Mouse (Mus musculus): ENCODE measurements around the gene Il5. TPM values are rescaled to one million over a fixed set of nuclear protein-coding genes. Genes with fewer than 3 reads are reported as not detected.
"Not testable (repeated sequence)": the region's sequence is repeated elsewhere in the genome, so short reads cannot be mapped to it uniquely, and the experiment has no call there.

Il5 gene
- polyA plus RNA-seq, 1 experiment from 2014 or later = not detected

DNA sequence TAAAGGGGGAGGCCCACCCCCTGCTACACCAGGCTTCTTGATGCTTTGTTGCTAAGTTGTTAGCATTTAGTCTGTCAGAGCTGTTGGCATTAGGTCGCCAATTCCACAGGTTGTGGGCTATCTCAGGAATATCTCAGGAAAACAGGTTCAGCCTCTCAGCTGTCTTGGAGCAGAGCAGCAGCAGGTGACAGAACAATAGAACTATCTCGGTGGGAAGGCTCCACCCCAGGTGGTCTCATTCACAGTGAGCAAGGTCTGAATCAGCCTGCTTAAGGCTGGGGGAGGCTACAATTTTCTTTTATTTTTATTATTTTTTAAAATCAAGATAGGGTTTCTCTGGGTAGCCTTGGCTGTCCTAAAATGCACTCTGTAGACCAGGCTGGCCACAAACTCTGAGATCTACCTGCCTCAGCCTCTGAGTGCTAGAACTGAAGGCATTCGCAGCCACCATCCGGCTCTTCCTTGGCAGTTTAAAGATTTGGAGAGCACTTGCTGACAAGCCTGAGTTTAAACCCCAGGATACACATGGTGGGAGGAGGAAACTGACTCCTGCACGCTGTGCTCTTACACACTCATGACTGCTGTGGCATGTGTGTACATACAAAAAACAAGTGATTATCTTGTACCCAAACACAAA, 29.2 kb downstream of the Il5 start:
- peaks cover under 1% of the 10 kb centered on the region; the same call in 1 of the 2 replicates for H3K4me1 ChIP-seq
- WGBS = 54% methylated on average over 5 of the region's 5 CpGs
- no peak for DNase-seq (ENCODE audit: low spot score)
- no peak overlapping the region for H3K27ac ChIP-seq (replicated peaks)
- H3K36me3 ChIP-seq = no peaks in the 10 kb centered on the region
- H3K27me3 ChIP-seq (ENCODE audit: low read depth, poor library complexity, severe bottlenecking) = no peaks in the 10 kb centered on the region
- no peak overlapping the region for H3K4me3 ChIP-seq
- no peaks in the 10 kb centered on the region for H3K9me3 ChIP-seq (replicated peaks)

DNA sequence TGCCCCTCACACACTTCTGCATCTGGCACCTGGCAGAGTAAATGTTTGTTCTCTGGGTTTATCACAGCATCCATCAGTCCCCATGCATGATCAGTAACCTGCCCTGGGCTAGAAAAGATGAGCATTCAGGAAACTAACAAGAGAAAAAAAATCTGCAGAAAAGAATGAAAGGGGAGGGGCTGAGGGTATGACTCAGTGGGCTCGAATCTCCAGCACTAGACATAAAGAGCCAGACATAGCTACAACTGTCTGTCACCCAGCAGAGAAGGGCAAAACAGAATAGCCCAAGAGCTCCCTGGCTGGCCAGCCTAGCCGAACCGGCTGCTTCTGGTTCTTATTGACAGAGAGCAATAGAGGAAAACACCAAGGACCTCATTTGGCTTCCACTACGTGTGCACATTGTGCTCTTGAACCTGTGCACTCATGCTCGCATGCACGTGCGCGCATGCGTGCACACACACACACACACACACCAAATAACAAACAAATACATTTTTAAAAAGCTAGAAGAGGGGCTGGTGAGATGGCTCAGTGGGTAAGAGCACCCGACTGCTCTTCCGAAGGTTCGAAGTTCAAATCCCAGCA, 34.5 kb downstream of the Il5 start:
- Histone ChIP-seq H3K27ac (replicated peaks) (no peak overlapping the region), H3K4me1 (peaks cover 14% of the 10 kb centered on the region), H3K27me3 (ENCODE audit: low read depth, poor library complexity, severe bottlenecking) (peaks cover 20% of the 10 kb centered on the region), H3K4me3 (no peak overlapping the region), H3K36me3 (no peaks in the 10 kb centered on the region), H3K9me3 (replicated peaks) (no peaks in the 10 kb centered on the region)
- no peak for DNase-seq (ENCODE audit: low spot score)
- WGBS = 80% methylated on average over 12 of the region's 12 CpGs

DNA sequence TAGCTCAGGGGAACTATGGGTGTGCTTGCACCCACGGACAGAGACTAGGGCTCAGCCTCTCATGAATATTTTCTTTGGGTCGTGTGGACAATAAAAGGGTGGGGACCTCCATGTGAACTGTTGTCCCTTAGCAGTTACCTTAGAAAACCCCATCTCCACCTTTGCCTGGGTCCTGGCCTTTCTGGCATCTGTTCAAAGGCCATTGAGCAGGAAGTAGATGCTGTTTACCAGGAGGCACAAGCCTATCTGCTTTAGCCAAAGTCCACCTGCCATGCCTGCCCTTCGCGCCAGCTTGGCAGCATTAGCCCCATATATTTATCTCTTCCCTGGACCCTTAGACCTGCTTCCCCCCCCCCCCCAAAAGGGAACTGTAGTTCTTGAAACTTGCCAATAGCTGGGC, 37.0 kb downstream of the Il5 start:
- DNase-seq (ENCODE audit: low spot score) = no peak
- Histone ChIP-seq H3K36me3 (no peaks in the 10 kb centered on the region), H3K27me3 (ENCODE audit: low read depth, poor library complexity, severe bottlenecking) (peaks cover 45% of the 10 kb centered on the region), H3K27ac (replicated peaks) (no peak overlapping the region), H3K4me1 (peaks cover 23% of the 10 kb centered on the region), H3K4me3 (no peak overlapping the region), H3K9me3 (replicated peaks) (no peaks in the 10 kb centered on the region)
- 92% methylated on average over 4 of the region's 4 CpGs for WGBS

DNA sequence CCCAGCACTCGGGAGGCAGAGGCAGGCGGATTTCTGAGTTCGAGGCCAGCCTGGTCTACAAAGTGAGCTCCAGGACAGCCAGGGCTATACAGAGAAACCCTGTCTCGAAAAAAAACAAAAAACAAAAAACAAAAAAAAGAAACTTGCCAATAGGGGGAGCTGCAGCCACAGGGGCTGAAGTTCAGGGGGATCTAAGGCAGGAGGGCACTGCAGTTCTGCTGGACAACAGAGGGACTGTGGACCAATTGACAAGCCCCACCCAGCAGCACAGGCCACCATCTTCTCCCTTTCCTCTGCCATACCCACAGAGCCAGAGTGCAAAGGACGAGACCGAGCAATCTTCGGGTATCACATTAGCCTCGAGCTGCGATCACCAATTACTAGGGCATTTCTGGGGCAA, 37.4 kb downstream of the Il5 start:
- peaks cover 27% of the 10 kb centered on the region for H3K4me1 ChIP-seq
- H3K9me3 ChIP-seq (replicated peaks); H3K36me3 ChIP-seq; DNase-seq (ENCODE audit: low spot score); H3K27ac ChIP-seq (replicated peaks); H3K4me3 ChIP-seq: not testable (repeated sequence)
- H3K27me3 ChIP-seq (ENCODE audit: low read depth, poor library complexity, severe bottlenecking) = peaks cover 49% of the 10 kb centered on the region
- 81% methylated on average over 9 of the region's 9 CpGs for WGBS

DNA sequence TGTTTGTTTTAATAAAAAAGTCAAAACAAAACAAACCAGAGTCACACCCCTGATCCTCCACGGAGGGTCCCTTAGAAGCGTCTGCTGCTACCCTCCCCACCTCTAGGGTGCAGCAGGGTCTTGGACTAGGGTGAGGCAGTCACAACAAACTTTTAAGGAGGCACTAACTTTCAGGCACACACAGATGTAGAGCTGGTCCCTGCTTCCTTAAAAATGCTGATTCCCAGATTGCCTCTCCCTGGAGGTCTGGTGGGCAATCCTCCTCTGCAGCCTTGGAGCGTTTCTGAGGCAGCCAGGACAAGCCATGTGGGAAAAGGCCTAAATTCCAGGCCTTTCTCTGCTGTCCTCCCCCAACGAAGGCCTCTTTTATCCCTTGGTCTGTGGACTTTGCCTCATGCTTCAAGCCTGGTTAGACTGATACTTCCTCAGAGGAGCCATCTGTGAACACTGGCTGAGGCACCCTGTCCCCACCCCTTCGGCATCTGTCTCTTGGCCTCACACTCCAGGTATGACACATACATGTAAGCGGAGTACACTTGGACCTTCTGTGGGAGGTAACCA, 38.3 kb downstream of the Il5 start:
- no peaks in the 10 kb centered on the region for H3K9me3 ChIP-seq (replicated peaks)
- H3K27me3 ChIP-seq (ENCODE audit: low read depth, poor library complexity, severe bottlenecking) = peaks cover 58% of the 10 kb centered on the region
- 39% methylated on average over 6 of the region's 6 CpGs for WGBS
- no peak overlapping the region for H3K4me3 ChIP-seq
- DNase-seq (ENCODE audit: low spot score) = no peak
- H3K4me1 ChIP-seq = peaks cover 35% of the 10 kb centered on the region
- no peaks in the 10 kb centered on the region for H3K36me3 ChIP-seq
- 0 out of 2 replicates have a peak overlapping the region, but pooled peaks have one; percentile 33 for H3K27ac ChIP-seq (replicated peaks)

DNA sequence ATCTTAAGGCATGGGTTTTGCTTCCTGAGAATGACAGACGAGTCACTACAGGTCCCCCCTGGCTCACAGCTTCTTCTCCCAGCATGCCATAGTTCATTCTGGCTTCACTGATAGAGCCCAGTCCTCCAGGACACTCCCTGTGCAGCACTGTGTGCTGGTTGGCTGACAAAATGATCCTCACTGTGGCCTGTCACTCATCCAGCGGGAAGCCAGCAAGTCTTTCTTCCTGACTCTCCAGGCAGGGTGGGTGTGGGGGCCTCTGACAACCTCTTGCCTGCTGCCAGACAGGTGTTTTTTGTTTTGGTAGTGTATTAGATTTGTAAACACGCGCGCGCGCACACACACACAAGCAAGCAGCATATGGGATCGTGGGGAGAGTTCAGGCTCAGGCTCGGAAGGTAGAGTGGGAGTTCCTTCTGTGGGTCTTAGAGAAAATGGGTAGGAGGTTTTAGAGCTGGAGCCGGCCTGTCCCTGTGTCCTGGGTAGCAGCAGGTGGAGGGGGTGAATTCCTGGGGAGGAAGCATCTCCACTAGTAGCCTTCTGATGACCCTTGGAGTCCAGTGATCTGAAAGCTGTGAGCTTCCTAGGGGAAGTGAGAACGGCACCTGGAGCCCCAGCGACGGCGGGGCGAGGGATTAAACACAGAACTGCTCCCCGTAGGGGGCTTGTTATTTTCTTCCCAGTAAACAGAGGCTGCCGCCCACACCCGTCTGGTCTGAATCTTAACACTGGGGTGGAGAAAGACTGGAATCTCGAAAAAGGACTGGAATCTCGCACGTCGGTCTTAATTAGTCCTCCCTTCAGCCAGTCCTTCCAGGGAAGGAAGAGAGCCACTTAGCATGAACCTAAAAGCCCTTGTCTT, 39.2 kb downstream of the Il5 start:
- Histone ChIP-seq H3K4me3 (peak overlapping the region; percentile 24; the same call in 1 of the 2 replicates), H3K27me3 (ENCODE audit: low read depth, poor library complexity, severe bottlenecking) (peaks cover 67% of the 10 kb centered on the region), H3K4me1 (peaks cover 39% of the 10 kb centered on the region), H3K27ac (replicated peaks) (no peak overlapping the region), H3K9me3 (replicated peaks) (no peaks in the 10 kb centered on the region), H3K36me3 (no peaks in the 10 kb centered on the region)
- 4% methylated on average over 22 of the region's 22 CpGs for WGBS
- DNase-seq (ENCODE audit: low spot score) = no peak

DNA sequence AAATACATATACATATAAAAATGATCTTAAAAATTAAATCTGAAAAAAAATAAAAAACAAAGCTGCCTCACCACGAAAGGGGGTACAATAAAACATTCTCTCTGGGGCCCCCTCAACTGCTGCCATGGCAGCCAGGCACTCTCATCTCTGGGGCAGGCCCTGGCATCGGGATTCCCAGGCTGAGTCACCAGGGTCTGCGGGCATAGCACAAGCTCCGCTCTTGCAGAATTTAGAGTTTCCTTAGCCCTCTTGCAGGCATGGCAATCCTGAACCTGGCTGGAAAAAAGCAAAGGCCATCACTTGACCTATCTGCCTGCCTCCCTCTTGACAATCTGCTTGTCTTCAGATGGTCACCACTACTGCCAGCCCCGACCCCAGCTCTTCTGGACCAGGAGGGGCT, 40.7 kb downstream of the Il5 start:
- H3K4me3 ChIP-seq = no peak overlapping the region
- DNase-seq (ENCODE audit: low spot score) = no peak
- no peaks in the 10 kb centered on the region for H3K9me3 ChIP-seq (replicated peaks)
- H3K36me3 ChIP-seq = no peaks in the 10 kb centered on the region
- peaks cover 81% of the 10 kb centered on the region for H3K27me3 ChIP-seq (ENCODE audit: low read depth, poor library complexity, severe bottlenecking)
- H3K4me1 ChIP-seq = peaks cover 39% of the 10 kb centered on the region
- WGBS = 84% methylated on average over 5 of the region's 5 CpGs
- no peak overlapping the region for H3K27ac ChIP-seq (replicated peaks)

DNA sequence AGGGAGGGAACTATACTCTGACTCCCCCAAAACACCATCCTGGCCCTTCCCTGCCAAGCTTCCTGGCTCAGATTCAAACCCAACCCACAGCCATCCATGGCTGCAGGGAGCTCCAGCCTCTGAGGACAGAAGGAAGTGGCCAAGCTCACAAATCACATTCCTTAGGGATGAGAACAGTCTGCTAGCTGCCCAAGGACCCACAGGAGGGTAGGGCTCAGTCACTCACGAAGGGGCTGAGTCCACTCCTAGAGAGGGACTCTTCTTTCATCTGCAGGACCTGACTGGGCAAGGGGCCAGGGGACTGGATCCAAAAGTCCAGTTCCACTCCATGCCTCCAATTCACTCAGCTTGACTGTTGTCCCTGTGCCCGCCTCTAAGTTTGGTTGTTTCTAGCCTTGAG, 41.2 kb downstream of the Il5 start:
- Histone ChIP-seq H3K36me3 (no peaks in the 10 kb centered on the region), H3K27me3 (ENCODE audit: low read depth, poor library complexity, severe bottlenecking) (peaks cover 86% of the 10 kb centered on the region), H3K27ac (replicated peaks) (no peak overlapping the region), H3K9me3 (replicated peaks) (no peaks in the 10 kb centered on the region), H3K4me1 (peaks cover 39% of the 10 kb centered on the region), H3K4me3 (no peak overlapping the region)
- WGBS = 70% methylated on average over 2 of the region's 2 CpGs
- no peak for DNase-seq (ENCODE audit: low spot score)

DNA sequence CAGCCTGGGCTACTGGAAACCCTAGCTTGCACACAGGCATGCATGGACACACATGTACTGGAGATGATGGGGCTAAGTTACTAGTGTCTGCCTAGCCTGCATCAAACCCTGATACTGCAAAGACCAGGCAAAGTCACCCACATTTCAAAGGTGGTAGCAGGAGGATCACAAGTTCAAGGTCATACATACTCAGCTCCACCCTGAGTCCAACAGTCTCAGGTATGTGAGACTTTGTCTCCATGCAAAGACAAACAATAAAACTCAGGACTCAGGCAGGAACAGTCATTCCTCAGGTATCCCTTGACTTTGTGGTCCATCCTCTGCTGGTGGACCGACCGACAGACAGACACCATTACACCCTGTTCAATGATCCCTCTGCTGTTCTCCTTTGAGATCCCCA, 41.8 kb downstream of the Il5 start:
- H3K4me3 ChIP-seq = peak overlapping the region; percentile 42
- no peaks in the 10 kb centered on the region for H3K9me3 ChIP-seq (replicated peaks)
- no peak for DNase-seq (ENCODE audit: low spot score)
- no peaks in the 10 kb centered on the region for H3K36me3 ChIP-seq
- H3K4me1 ChIP-seq = peaks cover 39% of the 10 kb centered on the region
- H3K27ac ChIP-seq (replicated peaks) = no peak overlapping the region
- WGBS = 70% methylated on average over 2 of the region's 2 CpGs
- H3K27me3 ChIP-seq (ENCODE audit: low read depth, poor library complexity, severe bottlenecking) = peaks cover 92% of the 10 kb centered on the region

DNA sequence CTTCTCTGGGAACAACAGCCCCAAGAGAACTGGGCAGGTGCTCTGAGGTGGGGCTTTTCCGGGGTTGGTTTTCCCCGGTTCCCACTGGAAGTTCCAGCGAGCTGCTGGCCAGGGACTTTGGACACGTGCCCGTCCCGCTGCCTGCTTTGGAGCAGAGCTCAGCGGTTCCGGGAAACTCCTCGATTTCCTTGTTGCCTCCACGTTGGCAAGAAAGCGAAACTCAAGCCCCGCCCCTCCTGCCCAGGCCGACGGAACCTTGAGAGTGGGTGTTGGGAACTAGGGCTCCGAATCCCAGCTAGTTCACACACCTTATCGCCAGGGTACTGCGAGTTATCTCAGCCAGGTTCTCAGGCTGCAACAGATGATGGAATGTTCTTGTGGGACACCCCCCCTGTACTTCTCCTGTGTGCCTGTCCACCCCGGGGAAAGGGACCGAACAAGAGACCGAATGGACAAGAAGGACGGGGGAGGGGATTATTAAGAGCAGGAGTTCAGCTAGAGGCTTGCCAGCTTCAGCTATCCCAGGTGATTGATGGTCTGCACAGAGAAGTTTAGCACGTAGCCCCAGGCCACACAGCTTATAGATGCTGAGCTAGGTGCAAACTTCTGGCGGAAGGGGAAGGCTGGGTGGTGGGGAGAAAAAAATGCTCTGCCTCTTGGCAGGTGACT, 42.4 kb downstream of the Il5 start:
- Histone ChIP-seq H3K4me3 (peak overlapping the region; percentile 42), H3K27ac (replicated peaks) (peak overlapping the region; percentile 55), H3K36me3 (no peaks in the 10 kb centered on the region), H3K27me3 (ENCODE audit: low read depth, poor library complexity, severe bottlenecking) (peaks cover 96% of the 10 kb centered on the region), H3K9me3 (replicated peaks) (no peaks in the 10 kb centered on the region), H3K4me1 (peaks cover 39% of the 10 kb centered on the region)
- WGBS = 8% methylated on average over 23 of the region's 23 CpGs
- peak; percentile 32 for DNase-seq (ENCODE audit: low spot score)

DNA sequence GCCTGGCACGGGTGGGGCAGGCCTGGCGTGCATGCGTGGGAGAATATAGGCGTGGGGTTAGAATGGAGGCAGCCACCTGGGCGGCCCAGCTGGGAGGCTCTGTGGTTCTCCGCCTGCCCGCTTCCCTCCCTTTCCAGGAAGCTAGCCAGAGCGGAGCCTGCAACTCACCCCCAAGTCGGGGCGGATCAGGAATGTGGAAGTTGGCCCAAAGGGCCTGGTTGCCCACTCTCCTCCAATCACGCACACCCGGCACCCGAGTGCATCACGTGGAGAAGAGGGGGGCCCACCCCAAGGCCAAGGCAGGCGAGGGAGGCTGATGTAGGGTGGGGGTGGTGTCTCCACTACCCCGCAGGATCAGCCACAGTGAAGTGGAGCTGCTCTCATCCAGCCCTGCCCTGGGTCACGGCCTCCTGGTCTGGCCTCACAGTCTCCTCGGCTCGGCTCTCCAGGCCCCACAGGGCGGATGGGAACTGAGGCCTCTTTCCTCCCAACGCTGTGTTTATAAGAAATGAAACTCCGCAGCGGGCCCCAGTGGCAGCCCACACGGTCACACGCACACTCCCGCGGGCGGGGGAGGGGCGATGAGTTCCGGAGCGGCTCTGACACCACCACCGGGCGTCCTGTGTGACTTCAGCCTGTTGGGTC, 43.0 kb downstream of the Il5 start:
- 5% methylated on average over 33 of the region's 33 CpGs for WGBS
- peak overlapping the region; percentile 42 for H3K4me3 ChIP-seq
- peaks cover 39% of the 10 kb centered on the region for H3K4me1 ChIP-seq
- peaks cover 97% of the 10 kb centered on the region for H3K27me3 ChIP-seq (ENCODE audit: low read depth, poor library complexity, severe bottlenecking)
- no peaks in the 10 kb centered on the region for H3K36me3 ChIP-seq
- DNase-seq (ENCODE audit: low spot score) = peak; percentile 72
- no peaks in the 10 kb centered on the region for H3K9me3 ChIP-seq (replicated peaks)
- H3K27ac ChIP-seq (replicated peaks) = peak overlapping the region; percentile 55

DNA sequence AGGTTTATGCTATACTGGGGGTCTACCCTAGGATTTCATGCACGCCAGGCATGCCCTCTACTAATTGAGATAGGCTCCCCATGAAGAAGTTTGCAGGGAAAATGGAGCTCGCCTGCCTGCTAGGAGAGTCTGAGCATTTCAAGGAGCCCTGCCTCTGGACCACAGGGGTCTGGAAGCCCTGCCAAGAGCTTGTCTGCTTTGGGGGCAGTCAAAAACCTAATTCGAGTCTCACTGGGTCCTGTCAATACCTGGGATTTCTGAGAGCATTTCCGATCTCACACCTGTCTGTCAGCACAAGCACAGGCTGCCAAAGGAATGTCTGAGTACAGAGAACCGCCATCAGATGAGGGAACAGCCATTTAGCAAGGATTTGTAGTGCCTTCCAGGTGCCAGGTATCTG, 44.0 kb downstream of the Il5 start:
- no peak overlapping the region for H3K27ac ChIP-seq (replicated peaks)
- WGBS = 35% methylated on average over 5 of the region's 5 CpGs
- DNase-seq (ENCODE audit: low spot score) = no peak
- H3K36me3 ChIP-seq = no peaks in the 10 kb centered on the region
- H3K4me1 ChIP-seq = peaks cover 34% of the 10 kb centered on the region
- H3K4me3 ChIP-seq = no peak overlapping the region
- no peaks in the 10 kb centered on the region for H3K9me3 ChIP-seq (replicated peaks)
- peaks cover 97% of the 10 kb centered on the region for H3K27me3 ChIP-seq (ENCODE audit: low read depth, poor library complexity, severe bottlenecking)

Data from midbrain, embryonic 10.5 days (tissue).